In genomic region chr12:71808631-71809030, GRCm38 (mm10) we compare ENCODE assay signal across 14 mouse cellular contexts. TPM values are rescaled to one million over a fixed set of nuclear protein-coding genes. Genes with fewer than 3 reads are reported as not detected.
DNase-seq lines count a peak whose midpoint lies in the region; ATAC-seq and TF ChIP-seq lines count a peak whose summit lies in the region.
"Had no signal": no experiment of that assay in that cellular context is flagged by ENCODE, and none has a peak within 500 bp of the region (broad histone marks: within the 10 kb centered on the region; RNA-seq: fewer than 3 reads in every experiment).

No protein-coding gene starts in this region.

- no peaks in the 10 kb centered on the region for H3K9me3 ChIP-seq in intestine, embryonic 14.5 days (ENCODE audit: control insufficient read depth, low read length)
- no peaks in the 10 kb centered on the region for H3K9me3 ChIP-seq in stomach, postnatal 0 days (ENCODE audit: control insufficient read depth, low read length)
- H3K9me3 ChIP-seq in hindbrain, embryonic 12.5 days (replicated peaks), result no peaks in the 10 kb centered on the region
- H3K9me3 ChIP-seq: limb, embryonic 13.5 days; lung, embryonic 15.5 days; midbrain, embryonic 12.5 days; neural tube, embryonic 13.5 days had no signal

- H3K36me3 ChIP-seq in intestine, embryonic 14.5 days (ENCODE audit: control insufficient read depth, insufficient read depth, low read length), result no peaks in the 10 kb centered on the region
- H3K36me3 ChIP-seq in stomach, postnatal 0 days (ENCODE audit: control insufficient read depth, insufficient read depth, low read length), result no peaks in the 10 kb centered on the region
- no peaks in the 10 kb centered on the region for H3K36me3 ChIP-seq in hindbrain, embryonic 12.5 days
- H3K36me3 ChIP-seq: limb, embryonic 13.5 days; lung, embryonic 15.5 days; midbrain, embryonic 12.5 days; neural tube, embryonic 13.5 days had no signal

- no peak for TF ChIP-seq CTCF in gastrocnemius, adult 2 months (IDR thresholded peaks at IDR 0.05)
- TF ChIP-seq CTCF in stomach, postnatal 0 days (IDR thresholded peaks at IDR 0.05; ENCODE audit: low read depth), result no peak

- no peak for TF ChIP-seq EP300 in stomach, postnatal 0 days (optimal IDR thresholded peaks at IDR 0.05)

- H3K4me2 ChIP-seq in intestine, embryonic 14.5 days (ENCODE audit: low read length), result no peak overlapping the region
- no peak overlapping the region for H3K4me2 ChIP-seq in stomach, postnatal 0 days (replicated peaks; ENCODE audit: low read depth)
- H3K4me2 ChIP-seq in hindbrain, embryonic 12.5 days (replicated peaks), result no peak overlapping the region
- H3K4me2 ChIP-seq: limb, embryonic 13.5 days; lung, embryonic 15.5 days; midbrain, embryonic 12.5 days; neural tube, embryonic 13.5 days had no signal

- no peak overlapping the region for H3K9ac ChIP-seq in intestine, embryonic 14.5 days (ENCODE audit: low read length)
- no peak overlapping the region for H3K9ac ChIP-seq in stomach, postnatal 0 days (ENCODE audit: low read length)
- H3K9ac ChIP-seq in hindbrain, embryonic 12.5 days, result no peak overlapping the region
- H3K9ac ChIP-seq: limb, embryonic 13.5 days; lung, embryonic 15.5 days; midbrain, embryonic 12.5 days; neural tube, embryonic 13.5 days had no signal

- no peak overlapping the region for H3K27ac ChIP-seq in gastrocnemius, adult 2 months
- peak overlapping the region; percentile 73 for H3K27ac ChIP-seq in intestine, embryonic 14.5 days (ENCODE audit: low read depth)
- H3K27ac ChIP-seq in stomach, postnatal 0 days (replicated peaks), result peak overlapping the region; percentile 56
- no peak overlapping the region for H3K27ac ChIP-seq in hindbrain, embryonic 12.5 days
- H3K27ac ChIP-seq: limb, embryonic 13.5 days; lung, embryonic 15.5 days; midbrain, embryonic 12.5 days; neural tube, embryonic 13.5 days had no signal

- WGBS in intestine, embryonic 14.5 days, result 52% methylated on average over 9 of the region's 9 CpGs
- WGBS in stomach, postnatal 0 days, result 50% methylated on average over 9 of the region's 9 CpGs
- 90% methylated on average over 9 of the region's 9 CpGs for WGBS in hindbrain, embryonic 12.5 days

- H3K4me1 ChIP-seq in intestine, embryonic 14.5 days (replicated peaks; ENCODE audit: control insufficient read depth, insufficient read depth, low read length), result peaks cover 14% of the 10 kb centered on the region; the same call in 1 of the 2 replicates
- no peaks in the 10 kb centered on the region for H3K4me1 ChIP-seq in stomach, postnatal 0 days (replicated peaks; ENCODE audit: control insufficient read depth, insufficient read depth)
- H3K4me1 ChIP-seq in hindbrain, embryonic 12.5 days, result no peaks in the 10 kb centered on the region
- H3K4me1 ChIP-seq: limb, embryonic 13.5 days; midbrain, embryonic 12.5 days had no signal

- H3K4me3 ChIP-seq in gastrocnemius, adult 2 months, result no peak overlapping the region
- no peak overlapping the region for H3K4me3 ChIP-seq in intestine, embryonic 14.5 days (ENCODE audit: low read depth, low read length)
- no peak overlapping the region for H3K4me3 ChIP-seq in stomach, postnatal 0 days (ENCODE audit: low read depth, low read length)
- no peak overlapping the region for H3K4me3 ChIP-seq in hindbrain, embryonic 12.5 days
- H3K4me3 ChIP-seq: limb, embryonic 13.5 days; lung, embryonic 15.5 days; midbrain, embryonic 12.5 days; neural tube, embryonic 13.5 days had no signal

- no peak for ATAC-seq in intestine, embryonic 14.5 days (replicated peaks; ENCODE audit: low FRiP score, low TSS enrichment, low read depth)
- ATAC-seq in stomach, postnatal 0 days (ENCODE audit: low FRiP score, low TSS enrichment), result peak; percentile 56; the same call in 1 of the 2 replicates
- ATAC-seq in hindbrain, embryonic 12.5 days (ENCODE audit: low FRiP score), result no peak

- DNase-seq in gastrocnemius, adult 2 months, result peak; percentile 28
- DNase-seq in gastrocnemius, postnatal 10 days, result no peak
- peak; percentile 41 for DNase-seq in ovary, postnatal 36 days (ENCODE audit: low spot score)
- no peak for DNase-seq in ovary, postnatal 14 days (ENCODE audit: low spot score)
- peak; percentile 66 for DNase-seq in intestine, embryonic 14.5 days (ENCODE audit: low spot score)
- DNase-seq in stomach, postnatal 0 days (ENCODE audit: low spot score), result peak; percentile 31
- DNase-seq in left cerebral cortex, postnatal 14 days (ENCODE audit: low spot score in 2 of 2), result no peak
- DNase-seq: cerebellum, adult 11-12 months; right cerebral cortex, postnatal 4 days had no signal

- intact Hi-C loops in gastrocnemius, adult 2 months (cut with DNase I), result no loop called here
- intact Hi-C loops in left cerebral cortex, postnatal 14 days (cut with DNase I), result no loop called here

- H3K27me3 ChIP-seq in intestine, embryonic 14.5 days (replicated peaks; ENCODE audit: control insufficient read depth, insufficient read depth, low read length), result no peaks in the 10 kb centered on the region
- no peaks in the 10 kb centered on the region for H3K27me3 ChIP-seq in stomach, postnatal 0 days (ENCODE audit: control insufficient read depth, insufficient read depth, low read length)
- no peaks in the 10 kb centered on the region for H3K27me3 ChIP-seq in hindbrain, embryonic 12.5 days
- H3K27me3 ChIP-seq: limb, embryonic 13.5 days; lung, embryonic 15.5 days; midbrain, embryonic 12.5 days; neural tube, embryonic 13.5 days had no signal

RNA-seq across cellular contexts. Expression of gene Daam1, which starts 22.2 kb away (rescaled TPM):
- 10 to 100 TPM in 1 of 2 experiments, 1 to 10 TPM in 1; 8.0 to 12.8 TPM for total RNA-seq in gastrocnemius, adult 2 months (2021)
- total RNA-seq in gastrocnemius, postnatal 10 days (2021), result 10 to 100 TPM; 18.2 to 23.6 TPM
- polyA plus RNA-seq in intestine, embryonic 14.5 days (2014; fragmentation: Nextera tagmentation; extraction: Ambion mirVana), result 15.6 and 16.1 TPM in 2 replicates
- 6.9 and 7.2 TPM in 2 replicates for polyA plus RNA-seq in stomach, postnatal 0 days (2015; fragmentation: Nextera tagmentation; extraction: Ambion mirVana)
- polyA plus RNA-seq in hindbrain, embryonic 12.5 days (2016; fragmentation: Nextera tagmentation; extraction: Ambion mirVana), result 17.4 and 19.3 TPM in 2 replicates
- total RNA-seq in left cerebral cortex, postnatal 14 days (2021), result 10 to 100 TPM; 65.9 to 67.3 TPM

Comparison
In these comparisons a context has a peak if more than half of its experiments do, and no peak if none do; other contexts are left out.
1. DNase-seq: peak in gastrocnemius, adult 2 months (single experiment), ovary, postnatal 36 days (single experiment), intestine, embryonic 14.5 days (single experiment) and stomach, postnatal 0 days (single experiment); none in gastrocnemius, postnatal 10 days (single experiment), ovary, postnatal 14 days (single experiment) and left cerebral cortex, postnatal 14 days (0 of 2).
2. H3K27ac ChIP-seq: peak in intestine, embryonic 14.5 days (single experiment) and stomach, postnatal 0 days (single experiment); none in gastrocnemius, adult 2 months (single experiment) and hindbrain, embryonic 12.5 days (single experiment).